Mouse (Mus musculus) heart, embryonic 10.5 days (tissue): ENCODE data around the gene Tecta. TPM values are rescaled to one million over a fixed set of nuclear protein-coding genes. Genes with fewer than 3 reads are reported as not detected.

ENCODE experiments used
- DNase-seq: peaks from one replicate; pipeline ENCODE4 v3.0.0-alpha.2; 2017; ENCODE audit warnings: low spot score
- H3K27ac ChIP-seq: fragments of 300-500 bp; sonication (generic); 2 replicates; pipeline ENCODE4 v1.5.1; 2016; ENCODE audit warnings: mild to moderate bottlenecking
- H3K27me3 ChIP-seq: fragments of 300-500 bp; sonication (generic); 2 replicates; pipeline ENCODE4 v1.6.1; 2016; ENCODE audit warnings: mild to moderate bottlenecking; ENCODE audit not compliant: poor library complexity, insufficient read depth, severe bottlenecking
- H3K36me3 ChIP-seq: fragments of 300-500 bp; sonication (generic); 2 replicates; pipeline ENCODE4 v1.6.1; 2016; ENCODE audit warnings: mild to moderate bottlenecking, moderate library complexity
- H3K4me1 ChIP-seq: fragments of 300-500 bp; sonication (generic); 2 replicates; pipeline ENCODE4 v1.6.1; 2016; ENCODE audit warnings: mild to moderate bottlenecking
- H3K4me3 ChIP-seq: fragments of 300-500 bp; sonication (generic); 2 replicates; pipeline ENCODE4 v1.5.1; 2016; ENCODE audit warnings: mild to moderate bottlenecking, moderate library complexity
- H3K9me3 ChIP-seq: fragments of 300-500 bp; sonication (generic); 2 replicates; pipeline ENCODE4 v1.6.1; 2016; ENCODE audit warnings: mild to moderate bottlenecking, moderate library complexity
- WGBS: fragments of 180-500 bp; shearing (Covaris S2); methylation state at CpG from one replicate; pipeline ENCODE4 v1.1.7; 2016; 5-methylcytosine and 5-hydroxymethylcytosine counted together
- polyA plus RNA-seq: library from polyadenylated mRNA; unstranded; fragments of >200 nt; fragmentation: Nextera tagmentation; extraction: Ambion mirVana; gene quantifications from 2 replicates; pipeline ENCODE4 v1.2.1, GENCODE M21; 2016

The Tecta gene
- polyA plus RNA-seq, 1 experiment from 2014 or later = 0.18 TPM

DNA sequence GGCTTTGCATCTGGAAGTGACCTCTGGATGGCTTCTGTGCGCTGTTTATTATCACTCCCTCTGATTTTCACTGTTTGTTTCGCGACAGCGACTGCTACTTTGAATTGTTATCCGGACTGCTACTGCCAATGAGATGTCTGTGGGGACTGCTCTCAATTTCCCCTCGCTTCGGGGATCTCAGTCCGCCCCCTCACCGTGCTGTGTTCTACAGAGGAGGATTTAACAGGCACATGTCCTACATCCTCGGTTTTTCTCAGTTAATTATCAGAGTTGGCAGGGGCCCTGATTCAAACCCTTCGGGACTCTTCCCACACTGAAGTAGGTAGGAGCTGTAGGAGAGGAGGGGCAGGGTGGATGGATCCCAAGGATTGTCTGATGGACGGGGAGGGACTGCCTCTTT is 67.0 kb downstream of the Tecta start:
- WGBS = 43% methylated on average over 12 of the region's 12 CpGs
- Histone ChIP-seq H3K9me3 (no peaks in the 10 kb centered on the region), H3K4me1 (0 out of 2 replicates have a peak, but pooled peaks cover 5% of the 10 kb centered on the region), H3K36me3 (no peaks in the 10 kb centered on the region), H3K27ac (no peak overlapping the region), H3K27me3 (peaks cover 18% of the 10 kb centered on the region), H3K4me3 (no peak overlapping the region)
- no peak for DNase-seq

DNA sequence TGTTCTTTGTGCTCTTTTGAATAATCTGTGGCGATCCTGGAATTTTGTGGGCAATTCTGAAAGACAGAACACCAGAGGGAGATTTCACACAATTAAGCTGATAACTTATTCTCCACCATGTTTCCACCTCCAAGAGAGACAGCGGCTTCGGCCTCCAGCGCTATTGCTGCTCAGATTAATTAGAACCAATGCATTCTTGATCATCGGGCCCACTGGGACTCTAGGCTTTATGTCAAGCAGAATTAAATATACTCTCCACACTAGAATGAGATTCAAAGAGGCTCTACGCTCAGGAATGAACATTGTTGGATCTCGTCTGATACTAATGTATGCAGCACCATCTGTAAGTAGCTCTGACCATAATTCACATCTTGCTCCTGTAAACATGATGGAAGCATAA is 68.4 kb downstream of the Tecta start:
- no peaks in the 10 kb centered on the region for H3K36me3 ChIP-seq
- peaks cover 24% of the 10 kb centered on the region for H3K27me3 ChIP-seq
- H3K4me3 ChIP-seq = no peak overlapping the region
- H3K4me1 ChIP-seq = 0 out of 2 replicates have a peak, but pooled peaks cover 5% of the 10 kb centered on the region
- no peak for DNase-seq
- 88% methylated on average over 7 of the region's 7 CpGs for WGBS
- no peaks in the 10 kb centered on the region for H3K9me3 ChIP-seq
- H3K27ac ChIP-seq = no peak overlapping the region

DNA sequence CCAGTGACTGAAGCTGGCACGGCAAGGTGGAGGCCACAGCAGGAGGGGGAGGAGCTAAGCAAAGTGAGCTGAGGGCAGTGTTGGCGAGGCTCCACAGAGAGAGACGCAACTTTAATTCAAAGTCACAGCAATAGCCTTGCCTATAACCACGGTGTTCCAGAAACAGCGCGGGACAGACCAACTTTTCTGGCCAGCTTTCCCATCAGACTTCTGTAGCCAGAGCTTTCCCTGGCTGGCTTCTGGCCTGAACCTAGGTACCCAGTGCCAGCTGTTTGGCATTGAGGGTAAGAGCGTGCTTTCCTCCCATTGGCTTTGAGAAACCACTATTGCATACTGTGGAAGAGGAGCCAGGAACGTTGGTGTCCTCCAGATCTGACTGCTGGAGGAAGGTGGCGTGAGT is 70.0 kb downstream of the Tecta start:
- 0 out of 2 replicates have a peak, but pooled peaks cover 3% of the 10 kb centered on the region for H3K4me1 ChIP-seq
- H3K4me3 ChIP-seq = no peak overlapping the region
- no peak overlapping the region for H3K27ac ChIP-seq
- no peaks in the 10 kb centered on the region for H3K9me3 ChIP-seq
- WGBS = 78% methylated on average over 9 of the region's 9 CpGs
- DNase-seq = no peak
- peaks cover 33% of the 10 kb centered on the region for H3K27me3 ChIP-seq
- no peaks in the 10 kb centered on the region for H3K36me3 ChIP-seq

DNA sequence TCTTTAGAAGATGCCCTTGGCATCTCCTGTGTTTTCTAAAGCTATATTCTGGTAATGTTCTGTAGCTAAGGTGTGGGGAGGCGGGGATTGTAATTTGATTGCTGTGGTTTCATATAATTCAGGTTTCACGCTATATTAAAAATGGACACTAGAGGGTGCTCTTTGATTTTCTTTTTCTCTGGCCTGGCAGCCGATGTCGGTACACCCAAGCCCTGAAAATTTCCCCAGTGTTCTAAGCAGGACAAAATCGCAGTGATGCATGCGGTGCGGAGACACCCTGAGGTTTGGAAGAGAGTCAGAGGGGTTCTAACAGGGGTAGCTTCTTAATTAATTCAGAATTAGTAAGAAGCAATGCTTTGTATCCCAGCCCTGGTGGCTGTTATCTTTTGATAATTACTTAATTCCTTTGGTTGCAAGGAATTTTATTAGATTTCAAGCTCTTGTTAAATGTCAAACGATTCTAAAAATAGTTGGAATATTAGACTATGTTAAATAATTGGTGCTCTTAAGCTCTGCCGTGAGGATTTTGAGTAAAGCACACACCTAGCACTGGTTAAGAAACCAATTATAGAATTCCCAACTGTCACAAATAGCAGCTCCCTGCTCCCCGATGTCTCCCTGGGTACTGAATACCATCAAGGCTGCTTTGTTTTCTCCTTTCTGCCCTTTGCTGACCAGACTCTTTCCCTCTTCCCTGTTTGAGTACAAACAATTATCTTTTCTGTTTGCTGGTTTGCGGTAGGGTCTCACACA is 72.9 kb downstream of the Tecta start:
- peak; percentile 47 for DNase-seq
- 30% methylated on average over 11 of the region's 11 CpGs for WGBS
- Histone ChIP-seq H3K4me3 (no peak overlapping the region), H3K9me3 (no peaks in the 10 kb centered on the region), H3K27me3 (peaks cover 33% of the 10 kb centered on the region), H3K27ac (no peak overlapping the region), H3K4me1 (no peaks in the 10 kb centered on the region), H3K36me3 (no peaks in the 10 kb centered on the region)

DNA sequence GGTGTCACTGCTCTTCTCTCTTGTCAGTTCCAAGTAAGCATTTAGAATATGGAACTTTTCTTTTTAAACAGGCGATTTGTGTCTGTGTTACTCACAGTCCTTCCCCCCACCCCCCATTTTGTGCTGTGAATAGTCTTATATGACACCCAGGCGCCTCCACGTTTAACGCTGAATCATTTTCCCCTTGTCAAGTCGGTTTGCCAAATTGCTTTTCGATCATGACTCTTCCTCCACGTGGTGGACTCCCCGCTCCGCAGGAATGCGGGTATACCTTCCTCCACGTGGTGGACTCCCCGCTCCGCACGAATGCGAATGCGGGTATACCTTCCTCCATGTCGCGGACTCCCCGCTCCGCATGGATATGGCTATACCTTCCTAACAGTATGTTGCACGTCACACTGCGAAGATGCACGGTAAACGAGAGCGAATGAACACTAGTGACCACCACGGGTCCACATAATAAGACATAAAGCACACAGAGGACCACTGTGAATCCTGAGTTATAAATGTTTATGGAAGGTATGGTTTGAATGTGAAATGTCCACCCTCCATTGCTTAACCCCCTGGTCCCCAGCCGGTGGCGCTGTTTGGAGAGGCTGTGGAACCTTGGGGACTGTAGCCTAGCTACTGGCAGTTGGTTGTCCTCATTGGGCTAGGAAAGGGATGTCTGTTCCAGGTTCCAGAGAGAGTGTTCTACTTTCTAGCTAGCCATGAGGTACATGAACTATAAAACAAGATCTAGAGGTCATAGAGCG is 74.9 kb downstream of the Tecta start:
- Histone ChIP-seq H3K27ac (no peak overlapping the region), H3K4me3 (0 out of 2 replicates have a peak overlapping the region, but pooled peaks have one; percentile 8), H3K4me1 (no peaks in the 10 kb centered on the region), H3K27me3 (peaks cover 31% of the 10 kb centered on the region), H3K36me3 (no peaks in the 10 kb centered on the region), H3K9me3 (no peaks in the 10 kb centered on the region)
- 45% methylated on average over 29 of the region's 29 CpGs for WGBS
- DNase-seq = peak; percentile 64

DNA sequence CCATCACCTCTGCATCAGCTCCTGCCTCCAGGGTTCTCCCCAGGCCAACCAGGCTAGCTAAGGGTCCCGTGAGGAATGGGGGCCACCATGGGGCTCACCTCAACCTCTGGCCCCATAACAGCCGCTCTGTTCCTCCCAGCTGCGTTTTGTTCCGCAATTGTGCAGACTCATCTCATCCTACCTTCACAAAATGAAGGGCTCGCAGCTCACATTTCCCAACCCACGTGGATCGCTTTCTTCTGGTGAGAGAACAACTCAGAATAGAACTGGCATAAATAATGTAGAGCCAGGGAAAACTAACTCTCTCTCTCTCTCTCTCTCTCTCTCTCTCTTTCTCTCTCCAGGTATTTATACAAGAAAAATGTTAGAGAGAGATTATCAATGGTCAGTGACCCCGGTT is 76.5 kb downstream of the Tecta start:
- Histone ChIP-seq H3K27ac (no peak overlapping the region), H3K4me3 (no peak overlapping the region), H3K9me3 (no peaks in the 10 kb centered on the region), H3K36me3 (no peaks in the 10 kb centered on the region), H3K4me1 (no peaks in the 10 kb centered on the region), H3K27me3 (peaks cover 29% of the 10 kb centered on the region)
- peak; percentile 35 for DNase-seq
- 85% methylated on average over 8 of the region's 8 CpGs for WGBS

DNA sequence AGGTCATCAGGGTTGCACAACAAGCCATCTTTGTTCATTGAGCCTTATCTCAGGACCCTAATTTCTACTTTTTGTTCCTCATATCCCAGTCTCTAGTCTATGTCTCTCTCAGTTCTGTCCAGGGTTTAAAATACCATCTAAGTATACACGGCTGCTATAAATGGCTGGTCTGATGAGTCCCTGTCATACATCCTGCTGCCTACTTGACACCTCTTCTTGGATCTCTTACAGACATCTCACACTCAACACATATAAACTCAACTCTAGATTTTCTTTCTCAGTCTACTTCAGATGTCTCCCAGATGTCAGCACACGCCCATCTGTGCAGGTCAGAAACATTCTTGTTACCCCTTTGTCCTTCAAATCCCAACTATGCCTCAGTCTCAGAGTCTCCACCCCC is 78.3 kb downstream of the Tecta start:
- H3K4me1 ChIP-seq = no peaks in the 10 kb centered on the region
- no peak overlapping the region for H3K4me3 ChIP-seq
- 76% methylated on average over 2 of the region's 2 CpGs for WGBS
- peak; percentile 39 for DNase-seq
- no peak overlapping the region for H3K27ac ChIP-seq
- H3K36me3 ChIP-seq = no peaks in the 10 kb centered on the region
- peaks cover 18% of the 10 kb centered on the region; the same call in 1 of the 2 replicates for H3K27me3 ChIP-seq
- H3K9me3 ChIP-seq = no peaks in the 10 kb centered on the region

DNA sequence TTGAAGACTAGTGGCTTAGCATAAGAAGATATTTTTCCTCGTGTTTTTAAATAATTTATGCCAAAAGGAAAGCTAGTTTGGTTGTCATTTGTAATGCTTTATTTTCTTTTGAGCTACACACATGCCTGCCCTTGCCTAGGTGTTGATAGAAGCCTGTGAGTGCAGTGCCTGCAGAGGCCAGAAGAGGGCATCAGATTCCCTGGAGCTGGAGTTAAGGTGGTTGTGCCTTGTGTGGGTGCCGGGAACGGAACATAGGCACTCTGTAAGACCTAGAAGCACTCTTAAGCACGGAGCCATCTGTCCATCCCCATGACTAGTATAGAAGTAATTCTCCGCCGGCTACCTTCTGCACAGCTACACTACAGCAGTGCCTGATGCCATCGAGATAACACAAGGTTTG is 79.1 kb downstream of the Tecta start:
- H3K4me1 ChIP-seq = peaks cover 2% of the 10 kb centered on the region; the same call in 1 of the 2 replicates
- no peak overlapping the region for H3K4me3 ChIP-seq
- 92% methylated on average over 7 of the region's 7 CpGs for WGBS
- H3K27me3 ChIP-seq = peaks cover 15% of the 10 kb centered on the region; the same call in 1 of the 2 replicates
- H3K36me3 ChIP-seq = no peaks in the 10 kb centered on the region
- H3K27ac ChIP-seq = no peak overlapping the region
- DNase-seq = peak; percentile 61
- no peaks in the 10 kb centered on the region for H3K9me3 ChIP-seq

DNA sequence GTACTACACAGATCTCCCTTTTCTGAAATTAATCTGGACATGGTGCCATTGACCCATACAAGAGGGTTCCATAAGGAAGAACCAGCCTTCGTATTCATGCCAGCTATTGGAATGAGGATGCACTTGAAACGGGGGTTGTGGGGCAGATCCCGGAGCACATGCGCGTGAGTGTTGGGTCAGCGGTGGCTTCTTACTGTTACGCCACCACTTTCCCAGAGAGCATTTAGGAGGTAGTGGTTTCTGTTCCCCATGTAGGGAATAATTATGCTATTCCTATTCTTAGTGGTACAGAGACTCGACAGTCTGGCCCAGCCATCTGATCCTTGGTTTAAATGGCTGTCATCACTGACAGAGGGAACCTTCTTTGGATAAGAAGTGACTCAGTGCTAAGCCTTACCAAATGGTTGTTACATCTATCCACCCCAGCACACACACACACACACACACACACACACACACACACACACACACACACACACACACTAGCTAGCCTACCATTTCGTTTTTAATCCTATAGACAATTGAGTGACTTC is 81.2 kb downstream of the Tecta start:
- 79% methylated on average over 9 of the region's 9 CpGs for WGBS
- DNase-seq = peak; percentile 46
- H3K36me3 ChIP-seq = no peaks in the 10 kb centered on the region

DNA sequence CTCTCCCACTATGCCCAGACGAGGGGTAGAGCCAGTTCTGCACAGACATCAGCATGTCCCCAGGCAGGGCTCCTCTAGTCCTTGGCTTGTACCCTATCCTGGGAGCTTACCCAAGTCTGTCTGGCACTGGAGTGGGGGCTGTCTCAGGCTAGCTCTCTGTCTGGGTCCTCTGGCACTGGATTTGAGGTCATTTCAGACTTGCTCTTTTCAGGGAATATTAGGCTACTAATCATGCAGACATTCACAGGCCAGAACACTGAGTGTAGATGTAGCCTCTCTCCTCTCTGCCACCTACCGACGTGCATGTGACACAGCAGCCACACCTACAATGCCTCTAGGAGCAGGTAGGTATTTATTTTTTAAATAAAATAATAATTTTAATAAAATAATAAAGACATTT is 82.4 kb downstream of the Tecta start:
- H3K4me3 ChIP-seq = no peak overlapping the region
- no peak for DNase-seq
- H3K36me3 ChIP-seq = no peaks in the 10 kb centered on the region
- H3K27ac ChIP-seq = no peak overlapping the region
- no peaks in the 10 kb centered on the region for H3K27me3 ChIP-seq
- 46% methylated on average over 3 of the region's 3 CpGs for WGBS
- H3K4me1 ChIP-seq = peaks cover 3% of the 10 kb centered on the region; the same call in 1 of the 2 replicates
- no peaks in the 10 kb centered on the region for H3K9me3 ChIP-seq

More for the DNA sequence above, 81.2 kb downstream of the Tecta start:
- Histone ChIP-seq H3K9me3 (no peaks in the 10 kb centered on the region), H3K27ac (no peak overlapping the region), H3K4me1 (peaks cover 3% of the 10 kb centered on the region; the same call in 1 of the 2 replicates), H3K27me3 (no peaks in the 10 kb centered on the region), H3K4me3 (no peak overlapping the region)

DNA sequence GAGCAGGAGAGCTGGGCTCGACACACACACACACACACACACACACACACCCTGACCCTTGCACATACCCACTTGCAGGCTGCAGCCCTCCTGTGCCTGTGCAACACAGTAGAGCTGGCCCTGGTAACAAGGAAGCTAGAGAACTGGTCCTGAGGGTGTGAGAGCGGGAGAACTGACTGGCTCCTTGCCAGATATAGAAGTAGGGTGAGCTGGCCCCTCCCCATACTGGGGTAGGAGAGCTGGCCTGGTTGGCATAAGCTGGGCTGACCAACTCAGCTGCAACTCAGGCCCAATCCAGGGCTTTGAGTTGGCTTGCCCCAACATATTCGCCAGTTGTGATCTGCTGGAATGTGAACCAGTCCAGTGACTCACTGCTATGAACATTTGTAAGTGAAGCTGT is 83.9 kb downstream of the Tecta start:
- Histone ChIP-seq H3K4me1 (peaks cover 3% of the 10 kb centered on the region; the same call in 1 of the 2 replicates), H3K27ac (no peak overlapping the region), H3K4me3 (no peak overlapping the region), H3K36me3 (no peaks in the 10 kb centered on the region), H3K9me3 (no peaks in the 10 kb centered on the region), H3K27me3 (no peaks in the 10 kb centered on the region)
- WGBS = 65% methylated on average over 3 of the region's 3 CpGs
- DNase-seq = peak; percentile 73

DNA sequence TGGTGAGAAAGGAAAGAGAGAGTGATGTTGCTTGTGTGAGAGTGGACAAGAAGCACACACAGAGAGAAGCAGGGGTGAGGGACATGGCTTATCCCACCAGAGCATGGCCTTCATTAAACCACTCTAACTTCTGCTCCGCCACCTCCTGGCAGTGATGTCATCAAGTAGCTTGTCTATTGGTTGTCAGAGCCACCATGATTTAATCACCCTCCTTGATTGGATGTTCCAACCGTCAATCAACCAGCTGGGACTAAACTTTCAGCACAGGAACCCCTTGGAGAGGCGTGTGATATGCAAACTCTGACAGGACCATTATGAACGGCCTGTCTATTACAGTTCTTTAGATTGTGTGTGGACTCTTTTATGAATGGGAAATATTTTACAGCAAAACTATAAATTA is 84.8 kb downstream of the Tecta start:
- Histone ChIP-seq H3K36me3 (no peaks in the 10 kb centered on the region), H3K4me1 (peaks cover 3% of the 10 kb centered on the region; the same call in 1 of the 2 replicates), H3K27ac (no peak overlapping the region), H3K4me3 (no peak overlapping the region), H3K9me3 (no peaks in the 10 kb centered on the region), H3K27me3 (no peaks in the 10 kb centered on the region)
- peak; percentile 76 for DNase-seq
- WGBS = 52% methylated on average over 4 of the region's 4 CpGs

DNA sequence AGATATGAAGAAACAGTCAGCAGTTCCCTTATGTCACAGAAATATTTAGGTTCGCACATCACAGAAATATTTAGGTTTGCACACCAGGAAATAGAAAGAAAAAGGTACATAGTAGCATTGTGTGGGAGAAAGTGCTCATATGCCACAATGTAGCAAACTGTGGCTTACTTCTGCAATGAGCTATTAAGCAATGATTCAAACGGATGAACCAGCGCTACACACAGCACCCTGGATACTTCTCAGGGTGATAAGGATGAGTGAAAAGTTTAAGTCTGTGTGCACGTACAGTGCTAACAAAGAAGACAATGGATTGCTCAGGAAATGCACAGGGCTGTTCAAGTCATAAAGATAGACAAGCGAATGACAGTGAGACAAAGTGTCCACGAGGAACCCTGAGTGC is 85.3 kb downstream of the Tecta start:
- Histone ChIP-seq H3K4me3 (no peak overlapping the region), H3K36me3 (no peaks in the 10 kb centered on the region), H3K27me3 (no peaks in the 10 kb centered on the region), H3K4me1 (peaks cover 3% of the 10 kb centered on the region; the same call in 1 of the 2 replicates), H3K27ac (no peak overlapping the region), H3K9me3 (no peaks in the 10 kb centered on the region)
- peak; percentile 9 for DNase-seq
- 77% methylated on average over 6 of the region's 6 CpGs for WGBS
